Mouse (Mus musculus) midbrain, embryonic 12.5 days (tissue): Measurements from ENCODE around the gene Spout1. TPM values are rescaled to one million over a fixed set of nuclear protein-coding genes. Genes with fewer than 3 reads are reported as not detected.

Source experiments
- ATAC-seq: fragments of 200-750 bp; cut with Nextera tagmentation; 2 replicates; pipeline ENCODE4 v1.8.0; 2017; ENCODE audit warnings: low read depth, moderate TSS enrichment, moderate library complexity; ENCODE audit not compliant: low FRiP score
- H3K27ac ChIP-seq: fragments of 300-500 bp; sonication (generic); replicated peaks from 2 replicates; pipeline ENCODE4 v1.5.1; 2016; ENCODE audit warnings: mild to moderate bottlenecking
- H3K27me3 ChIP-seq: fragments of 300-500 bp; sonication (generic); 2 replicates; pipeline ENCODE4 v1.6.1; 2016; ENCODE audit warnings: mild to moderate bottlenecking
- H3K36me3 ChIP-seq: fragments of 300-500 bp; sonication (generic); 2 replicates; pipeline ENCODE4 v1.6.1; 2016
- H3K4me1 ChIP-seq: fragments of 300-500 bp; sonication (generic); 2 replicates; pipeline ENCODE4 v1.6.1; 2016
- H3K4me2 ChIP-seq: fragments of 300-500 bp; sonication (generic); replicated peaks from 2 replicates; pipeline ENCODE4 v1.6.1; 2016; ENCODE audit warnings: mild to moderate bottlenecking, moderate library complexity
- H3K4me3 ChIP-seq: fragments of 300-500 bp; sonication (generic); 2 replicates; pipeline ENCODE4 v1.5.1; 2016; ENCODE audit warnings: mild to moderate bottlenecking
- H3K9ac ChIP-seq: fragments of 300-500 bp; sonication (generic); replicated peaks from 2 replicates; pipeline ENCODE4 v1.6.1; 2016; ENCODE audit warnings: mild to moderate bottlenecking, moderate library complexity
- H3K9me3 ChIP-seq: fragments of 300-500 bp; sonication (generic); 2 replicates; pipeline ENCODE4 v1.6.1; 2016; ENCODE audit warnings: mild to moderate bottlenecking
- WGBS: fragments of 180-500 bp; shearing (Covaris S2); methylation state at CpG from one replicate; pipeline ENCODE4 v1.1.7; 2016; 5-methylcytosine and 5-hydroxymethylcytosine counted together
- polyA plus RNA-seq: library from polyadenylated mRNA; unstranded; fragments of >200 nt; fragmentation: Nextera tagmentation; extraction: Ambion mirVana; gene quantifications from 2 replicates; pipeline ENCODE4 v1.2.1, GENCODE M21; 2016

The Spout1 gene
- 60.4 and 64.0 TPM in 2 replicates for polyA plus RNA-seq

GRCm38 (mm10) chr2:30177700-30178675, at the start of gene Spout1:
Gene Spout1, minus strand, starts transcription at chr2:30178459.
- WGBS, result 4% methylated on average over 52 of the region's 54 CpGs
- peaks cover 9% of the 10 kb centered on the region for H3K27me3 ChIP-seq
- peaks cover 38% of the 10 kb centered on the region for H3K36me3 ChIP-seq
- no peaks in the 10 kb centered on the region for H3K9me3 ChIP-seq
- H3K4me2 ChIP-seq, result peak within 1 kb of the TSS; percentile 91
- H3K4me1 ChIP-seq, result peaks cover 10% of the 10 kb centered on the region
- peak; percentile 99 for ATAC-seq
- peak within 1 kb of the TSS; percentile 64 for H3K4me3 ChIP-seq
- H3K27ac ChIP-seq, result no peak within 1 kb of the TSS
- H3K9ac ChIP-seq, result peak within 1 kb of the TSS; percentile 67

- Histone ChIP-seq H3K27me3 (no peaks in the 10 kb centered on the region), H3K9me3 (no peaks in the 10 kb centered on the region), H3K9ac (no peak overlapping the region), H3K4me2 (no peak overlapping the region), H3K27ac (no peak overlapping the region), H3K36me3 (no peaks in the 10 kb centered on the region), H3K4me1 (no peaks in the 10 kb centered on the region), H3K4me3 (no peak overlapping the region)
- no peak for ATAC-seq
- 96% methylated on average over 5 of the region's 5 CpGs for WGBS
Observed at GRCm38 (mm10) chr2:30216293-30216692, 38.0 kb upstream of the Spout1 start.

GRCm38 (mm10) chr2:30215493-30215892, 37.2 kb upstream of the Spout1 start:
- no peaks in the 10 kb centered on the region for H3K27me3 ChIP-seq
- no peak for ATAC-seq
- H3K4me3 ChIP-seq, result no peak overlapping the region
- H3K27ac ChIP-seq, result no peak overlapping the region
- H3K36me3 ChIP-seq, result no peaks in the 10 kb centered on the region
- H3K4me1 ChIP-seq, result no peaks in the 10 kb centered on the region
- H3K9ac ChIP-seq, result no peak overlapping the region
- no peak overlapping the region for H3K4me2 ChIP-seq
- WGBS, result 83% methylated on average over 6 of the region's 6 CpGs
- no peaks in the 10 kb centered on the region for H3K9me3 ChIP-seq

- Histone ChIP-seq H3K4me3 (no peak overlapping the region), H3K27me3 (no peaks in the 10 kb centered on the region), H3K4me1 (no peaks in the 10 kb centered on the region), H3K27ac (no peak overlapping the region), H3K36me3 (no peaks in the 10 kb centered on the region), H3K9me3 (no peaks in the 10 kb centered on the region), H3K4me2 (no peak overlapping the region), H3K9ac (no peak overlapping the region)
- ATAC-seq, result no peak
- WGBS, result 95% methylated on average over 3 of the region's 3 CpGs
Observed at GRCm38 (mm10) chr2:30214745-30215144, 36.5 kb upstream of the Spout1 start.

- no peak for ATAC-seq
- Histone ChIP-seq H3K27me3 (no peaks in the 10 kb centered on the region), H3K9ac (no peak overlapping the region), H3K4me1 (no peaks in the 10 kb centered on the region), H3K36me3 (no peaks in the 10 kb centered on the region), H3K4me3 (no peak overlapping the region), H3K27ac (no peak overlapping the region), H3K4me2 (no peak overlapping the region), H3K9me3 (no peaks in the 10 kb centered on the region)
- 91% methylated on average over 1 of the region's 1 CpGs for WGBS
Observed at GRCm38 (mm10) chr2:30212951-30213350, 34.7 kb upstream of the Spout1 start.

GRCm38 (mm10) chr2:30212169-30212545, 33.9 kb upstream of the Spout1 start:
- Histone ChIP-seq H3K36me3 (no peaks in the 10 kb centered on the region), H3K4me3 (no peak overlapping the region), H3K27me3 (no peaks in the 10 kb centered on the region), H3K27ac (no peak overlapping the region), H3K4me2 (no peak overlapping the region), H3K4me1 (no peaks in the 10 kb centered on the region), H3K9ac (no peak overlapping the region), H3K9me3 (no peaks in the 10 kb centered on the region)
- 83% methylated on average over 4 of the region's 4 CpGs for whole genome bisulfite sequencing
- no peak for ATAC-seq

DNA sequence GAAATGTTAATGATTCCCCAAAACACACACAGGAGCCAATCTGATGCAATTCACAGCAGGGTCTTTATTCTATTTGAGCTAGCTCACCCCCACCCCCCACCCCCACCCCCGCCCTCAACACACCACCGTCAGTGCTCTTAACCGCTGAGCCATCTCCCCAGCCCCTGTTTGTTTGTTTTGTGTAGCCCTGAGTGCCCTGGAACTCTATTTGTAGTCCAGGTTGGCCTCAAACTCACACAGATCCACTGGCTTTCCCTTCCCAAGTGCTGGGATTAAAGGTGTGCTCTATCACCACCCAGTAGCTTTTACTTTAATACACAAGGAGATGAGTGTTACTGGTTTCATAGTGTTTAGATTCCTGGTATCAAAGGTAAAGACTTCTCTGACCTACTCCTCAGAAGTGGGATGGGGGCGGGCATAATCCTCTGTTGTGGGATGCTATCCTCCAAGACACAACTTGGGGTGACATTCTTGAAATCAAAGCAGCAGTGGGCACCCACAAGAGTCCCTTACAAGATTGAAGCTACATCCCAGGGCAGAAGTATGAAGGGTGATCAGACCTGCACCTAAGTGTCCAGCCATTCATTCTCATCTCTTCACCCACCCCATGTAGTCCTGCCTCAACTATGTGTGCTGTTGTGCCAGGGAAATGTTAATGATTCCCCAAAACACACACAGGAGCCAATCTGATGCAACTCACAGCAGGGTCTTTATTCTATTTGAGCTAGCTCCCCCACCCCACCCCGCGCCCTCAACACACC, 33.3 kb upstream of the Spout1 start:
- Histone ChIP-seq H3K9me3 (no peaks in the 10 kb centered on the region), H3K4me1 (peaks cover 3% of the 10 kb centered on the region), H3K9ac (no peak overlapping the region), H3K4me3 (no peak overlapping the region), H3K27me3 (no peaks in the 10 kb centered on the region), H3K4me2 (no peak overlapping the region), H3K36me3 (no peaks in the 10 kb centered on the region), H3K27ac (no peak overlapping the region)
- WGBS, result 71% methylated on average over 6 of the region's 6 CpGs
- ATAC-seq, result no peak

GRCm38 (mm10) chr2:30207886-30208285, 29.6 kb upstream of the Spout1 start:
- Histone ChIP-seq H3K27ac (no peak overlapping the region), H3K36me3 (no peaks in the 10 kb centered on the region), H3K4me2 (no peak overlapping the region), H3K9ac (no peak overlapping the region), H3K27me3 (no peaks in the 10 kb centered on the region), H3K9me3 (no peaks in the 10 kb centered on the region), H3K4me3 (no peak overlapping the region), H3K4me1 (peaks cover 15% of the 10 kb centered on the region)
- WGBS, result 77% methylated on average over 5 of the region's 5 CpGs
- ATAC-seq, result no peak

DNA sequence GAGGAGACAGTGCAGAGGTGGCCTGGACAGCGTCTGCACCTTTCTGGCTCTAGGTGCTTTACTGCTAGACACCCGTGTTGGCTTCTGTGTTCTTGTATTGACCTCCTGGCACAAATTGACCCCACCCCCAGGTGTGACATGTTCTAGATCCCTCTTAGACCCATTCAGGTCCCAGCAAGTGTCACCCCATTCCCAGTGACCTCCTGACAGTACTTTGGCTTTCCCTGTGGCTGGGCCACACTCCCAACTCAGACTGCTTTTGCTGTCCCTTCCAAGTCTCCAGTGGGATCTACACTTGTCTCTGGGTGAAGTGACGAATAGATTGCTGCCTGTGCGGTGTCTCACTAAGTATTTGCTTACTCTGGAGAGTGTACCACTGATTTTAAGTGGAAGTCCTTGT, 29.1 kb upstream of the Spout1 start:
- Histone ChIP-seq H3K36me3 (no peaks in the 10 kb centered on the region), H3K9ac (no peak overlapping the region), H3K4me2 (no peak overlapping the region), H3K4me3 (no peak overlapping the region), H3K4me1 (peaks cover 15% of the 10 kb centered on the region), H3K27me3 (no peaks in the 10 kb centered on the region), H3K27ac (no peak overlapping the region), H3K9me3 (no peaks in the 10 kb centered on the region)
- WGBS, result 81% methylated on average over 4 of the region's 4 CpGs
- no peak for ATAC-seq

DNA sequence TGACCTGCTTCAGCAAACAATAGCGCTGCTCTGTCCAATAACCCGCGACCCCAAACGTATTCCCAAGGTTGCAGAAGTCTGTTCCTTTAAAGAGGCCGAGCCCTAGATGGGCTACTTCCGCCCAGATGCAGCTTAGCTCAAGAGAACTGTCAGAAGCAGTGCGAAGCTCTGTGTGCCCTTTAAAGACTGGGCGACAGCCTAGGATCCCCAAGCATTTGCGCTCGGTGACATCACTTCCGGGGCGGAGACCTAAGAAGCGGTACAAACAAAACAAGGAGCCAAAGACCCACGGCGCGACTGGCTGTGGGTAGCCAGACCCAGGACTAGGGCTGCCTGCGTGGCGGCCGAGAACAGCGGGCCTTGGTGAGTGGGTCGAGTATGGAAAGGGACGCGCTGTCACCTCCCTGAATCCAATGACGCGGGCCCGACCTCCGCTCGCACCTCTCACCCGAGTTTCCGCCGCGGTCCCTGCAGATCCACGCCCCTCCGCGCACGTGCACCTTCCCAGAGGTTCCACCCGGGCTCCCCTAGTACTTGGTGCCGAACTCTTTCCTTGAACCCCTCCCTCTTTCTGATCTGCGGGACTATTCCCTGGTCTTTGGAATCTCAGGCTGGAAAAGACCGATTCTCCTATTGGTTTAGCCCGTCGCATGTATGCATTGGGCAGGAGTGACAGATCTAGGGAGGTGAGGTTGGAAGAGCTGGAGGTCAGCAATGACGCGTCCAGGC, 27.5 kb upstream of the Spout1 start, which contains the start of gene Kyat1:
Kyat1 (minus strand) TSS at position 219 of the 729 bp plus-strand sequence.
- Histone ChIP-seq H3K4me1 (peaks cover 15% of the 10 kb centered on the region), H3K36me3 (no peaks in the 10 kb centered on the region), H3K4me3 (peak within 1 kb of the TSS; percentile 70), H3K27me3 (no peaks in the 10 kb centered on the region), H3K9me3 (no peaks in the 10 kb centered on the region), H3K27ac (peak within 1 kb of the TSS; percentile 76), H3K4me2 (peak within 1 kb of the TSS; percentile 88), H3K9ac (peak within 1 kb of the TSS; percentile 69)
- peak; percentile 96 for ATAC-seq
- WGBS, result under 1% methylated on average over 44 of the region's 44 CpGs

DNA sequence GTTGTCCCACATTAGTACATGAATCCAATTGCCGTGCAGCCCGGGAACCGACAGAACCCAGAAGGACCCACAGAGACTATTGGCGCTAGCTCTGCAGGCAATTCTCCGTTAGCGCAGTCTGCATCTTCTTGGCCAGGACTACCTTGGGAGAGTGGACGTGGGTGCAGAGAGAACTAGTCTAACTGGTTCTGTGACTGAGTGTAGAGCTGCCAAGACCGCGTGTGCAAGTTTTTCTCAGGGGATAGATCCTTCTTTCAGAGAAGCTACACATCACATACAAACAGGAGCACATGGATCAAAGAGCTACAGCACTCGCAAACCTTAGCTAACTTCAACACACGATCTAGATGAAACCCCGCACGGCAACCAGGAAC, 27.0 kb upstream of the Spout1 start:
- peak overlapping the region; percentile 69 for H3K9ac ChIP-seq
- H3K4me2 ChIP-seq, result peak overlapping the region; percentile 88
- no peaks in the 10 kb centered on the region for H3K27me3 ChIP-seq
- peak overlapping the region; percentile 76 for H3K27ac ChIP-seq
- 2% methylated on average over 13 of the region's 13 CpGs for WGBS
- H3K9me3 ChIP-seq, result no peaks in the 10 kb centered on the region
- no peaks in the 10 kb centered on the region for H3K36me3 ChIP-seq
- peaks cover 15% of the 10 kb centered on the region for H3K4me1 ChIP-seq
- ATAC-seq, result no peak; the same call in 1 of the 2 replicates
- H3K4me3 ChIP-seq, result peak overlapping the region; percentile 70
